Mouse (Mus musculus) neural tube, embryonic 15.5 days (tissue): ENCODE measurements at regions not wholly inside any gene's neighbourhood (a gene's known extent, or its start where the extent isn't known, plus 50 kb on each side); places are given as distances from the start of the nearest gene placed in this dataset.
A peak's percentile ranks its signal among the peaks of the same experiment; 100 is the strongest.

Source experiments
- ATAC-seq: fragments of 200-750 bp; cut with Nextera tagmentation; 2 replicates; pipeline ENCODE4 v1.8.0; 2017; ENCODE audit warnings: mild to moderate bottlenecking, moderate TSS enrichment, moderate library complexity; ENCODE audit not compliant: low FRiP score
- H3K27ac ChIP-seq: fragments of 300-500 bp; sonication (generic); replicated peaks from 2 replicates; pipeline ENCODE4 v1.5.1; 2015; ENCODE audit warnings: mild to moderate bottlenecking, inconsistent platforms
- H3K27me3 ChIP-seq: fragments of 300-500 bp; sonication (generic); replicated peaks from 2 replicates; pipeline ENCODE4 v1.6.1; 2015; ENCODE audit warnings: inconsistent platforms
- H3K36me3 ChIP-seq: fragments of 300-500 bp; sonication (generic); 2 replicates; pipeline ENCODE4 v1.6.1; 2015; ENCODE audit warnings: inconsistent platforms
- H3K4me1 ChIP-seq: fragments of 300-500 bp; sonication (generic); 2 replicates; pipeline ENCODE4 v1.6.1; 2015; ENCODE audit warnings: inconsistent platforms
- H3K4me2 ChIP-seq: fragments of 300-500 bp; sonication (generic); 2 replicates; pipeline ENCODE4 v1.6.1; 2015; ENCODE audit warnings: inconsistent platforms, mild to moderate bottlenecking, moderate library complexity
- H3K4me3 ChIP-seq: fragments of 300-500 bp; sonication (generic); replicated peaks from 2 replicates; pipeline ENCODE4 v1.5.1; 2015; ENCODE audit warnings: mild to moderate bottlenecking, inconsistent platforms
- H3K9ac ChIP-seq: fragments of 300-500 bp; sonication (generic); replicated peaks from 2 replicates; pipeline ENCODE4 v1.6.1; 2015; ENCODE audit warnings: mild to moderate bottlenecking, inconsistent platforms
- H3K9me3 ChIP-seq: fragments of 300-500 bp; sonication (generic); replicated peaks from 2 replicates; pipeline ENCODE4 v1.6.1; 2016; ENCODE audit warnings: inconsistent platforms
- WGBS: fragments of 180-500 bp; shearing (Covaris S2); methylation state at CpG from one replicate; pipeline ENCODE4 v1.1.7; 2015; ENCODE audit warnings: mixed read lengths; 5-methylcytosine and 5-hydroxymethylcytosine counted together

- no peak overlapping the region for H3K9ac ChIP-seq
- H3K27me3 ChIP-seq: no peaks in the 10 kb centered on the region
- H3K4me2 ChIP-seq: no peak overlapping the region
- no peaks in the 10 kb centered on the region for H3K4me1 ChIP-seq
- no peak for ATAC-seq
- H3K9me3 ChIP-seq: no peaks in the 10 kb centered on the region
- H3K4me3 ChIP-seq: no peak overlapping the region
- WGBS: 30% methylated on average over 3 of the region's 3 CpGs
- no peaks in the 10 kb centered on the region for H3K36me3 ChIP-seq
- no peak overlapping the region for H3K27ac ChIP-seq
Observed at GRCm38 (mm10) chr5:15773839-15774238, 59.8 kb upstream of the Speer4c start.

- Histone ChIP-seq H3K27me3 (no peaks in the 10 kb centered on the region), H3K9ac (no peak overlapping the region), H3K27ac (no peak overlapping the region), H3K4me2 (no peak overlapping the region), H3K4me3 (no peak overlapping the region), H3K4me1 (no peaks in the 10 kb centered on the region), H3K9me3 (no peaks in the 10 kb centered on the region), H3K36me3 (no peaks in the 10 kb centered on the region)
- 17% methylated on average over 3 of the region's 3 CpGs for WGBS
- no peak for ATAC-seq
Observed at GRCm38 (mm10) chr5:15774567-15774966, 60.5 kb upstream of the Speer4c start.

GRCm38 (mm10) chr5:15776106-15776505, 62.0 kb upstream of the Speer4c start:
- no peaks in the 10 kb centered on the region for H3K9me3 ChIP-seq

GRCm38 (mm10) chr5:15803583-15803982, 89.5 kb upstream of the Speer4c start:
- H3K4me1 ChIP-seq: no peaks in the 10 kb centered on the region
- H3K9me3 ChIP-seq: no peaks in the 10 kb centered on the region
- no peak overlapping the region for H3K4me3 ChIP-seq
- no peak overlapping the region for H3K27ac ChIP-seq
- ATAC-seq: no peak
- H3K4me2 ChIP-seq: no peak overlapping the region
- no peaks in the 10 kb centered on the region for H3K36me3 ChIP-seq
- H3K27me3 ChIP-seq: no peaks in the 10 kb centered on the region
- WGBS: 86% methylated on average over 5 of the region's 5 CpGs
- no peak overlapping the region for H3K9ac ChIP-seq

More at GRCm38 (mm10) chr5:15776106-15776505, 62.0 kb upstream of the Speer4c start:
- 88% methylated on average over 3 of the region's 3 CpGs for WGBS
- Histone ChIP-seq H3K27ac (no peak overlapping the region), H3K4me2 (no peak overlapping the region), H3K4me1 (no peaks in the 10 kb centered on the region), H3K36me3 (no peaks in the 10 kb centered on the region), H3K9ac (no peak overlapping the region), H3K27me3 (no peaks in the 10 kb centered on the region), H3K4me3 (no peak overlapping the region)
- no peak for ATAC-seq

- WGBS: 64% methylated on average over 3 of the region's 3 CpGs
- ATAC-seq: no peak
- H3K9me3 ChIP-seq: no peaks in the 10 kb centered on the region
- H3K4me2 ChIP-seq: no peak overlapping the region
- H3K4me1 ChIP-seq: no peaks in the 10 kb centered on the region
- H3K9ac ChIP-seq: no peak overlapping the region
- no peak overlapping the region for H3K4me3 ChIP-seq
- H3K27ac ChIP-seq: no peak overlapping the region
- no peaks in the 10 kb centered on the region for H3K36me3 ChIP-seq
- H3K27me3 ChIP-seq: no peaks in the 10 kb centered on the region
Observed at GRCm38 (mm10) chr5:15816864-15817263, 102.8 kb upstream of the Speer4c start.

GRCm38 (mm10) chr5:15817366-15817765, 103.3 kb upstream of the Speer4c start:
- WGBS: 35% methylated on average over 3 of the region's 3 CpGs
- Histone ChIP-seq H3K36me3 (no peaks in the 10 kb centered on the region), H3K27ac (no peak overlapping the region), H3K4me1 (no peaks in the 10 kb centered on the region), H3K4me2 (no peak overlapping the region), H3K9ac (no peak overlapping the region), H3K27me3 (no peaks in the 10 kb centered on the region), H3K4me3 (no peak overlapping the region), H3K9me3 (no peaks in the 10 kb centered on the region)
- ATAC-seq: no peak

- H3K4me3 ChIP-seq: no peak overlapping the region
- no peaks in the 10 kb centered on the region for H3K4me1 ChIP-seq
- 89% methylated on average over 3 of the region's 3 CpGs for WGBS
- H3K36me3 ChIP-seq: no peaks in the 10 kb centered on the region
- H3K9me3 ChIP-seq: no peaks in the 10 kb centered on the region
- H3K4me2 ChIP-seq: no peak overlapping the region
- H3K27me3 ChIP-seq: no peaks in the 10 kb centered on the region
- H3K27ac ChIP-seq: no peak overlapping the region
- ATAC-seq: no peak
- no peak overlapping the region for H3K9ac ChIP-seq
Observed at GRCm38 (mm10) chr5:15822989-15823388, 108.9 kb upstream of the Speer4c start.

- no peak for ATAC-seq
- Histone ChIP-seq H3K9ac (no peak overlapping the region), H3K9me3 (no peaks in the 10 kb centered on the region), H3K4me1 (no peaks in the 10 kb centered on the region), H3K36me3 (no peaks in the 10 kb centered on the region), H3K27me3 (no peaks in the 10 kb centered on the region), H3K4me2 (no peak overlapping the region), H3K27ac (no peak overlapping the region), H3K4me3 (no peak overlapping the region)
- 55% methylated on average over 1 of the region's 1 CpGs for WGBS
Observed at GRCm38 (mm10) chr5:15831527-15831926, 103.0 kb upstream of the Cacna2d1 start.

GRCm38 (mm10) chr5:15832338-15832737, 102.2 kb upstream of the Cacna2d1 start:
- Histone ChIP-seq H3K4me3 (no peak overlapping the region), H3K4me2 (no peak overlapping the region), H3K27ac (no peak overlapping the region), H3K27me3 (no peaks in the 10 kb centered on the region), H3K9me3 (no peaks in the 10 kb centered on the region), H3K9ac (no peak overlapping the region), H3K36me3 (no peaks in the 10 kb centered on the region), H3K4me1 (no peaks in the 10 kb centered on the region)
- WGBS: 66% methylated on average over 1 of the region's 1 CpGs
- no peak for ATAC-seq

GRCm38 (mm10) chr5:15838108-15838972, 96.2 kb upstream of the Cacna2d1 start:
- Histone ChIP-seq H3K9ac (no peak overlapping the region), H3K4me1 (no peaks in the 10 kb centered on the region), H3K4me2 (no peak overlapping the region), H3K27ac (no peak overlapping the region), H3K27me3 (no peaks in the 10 kb centered on the region), H3K9me3 (no peaks in the 10 kb centered on the region), H3K36me3 (no peaks in the 10 kb centered on the region), H3K4me3 (no peak overlapping the region)
- 34% methylated on average over 17 of the region's 17 CpGs for WGBS
- peak; percentile 87 for ATAC-seq

- no peak for ATAC-seq
- 64% methylated on average over 2 of the region's 2 CpGs for WGBS
- H3K36me3 ChIP-seq: no peaks in the 10 kb centered on the region
- peaks cover 6% of the 10 kb centered on the region for H3K4me1 ChIP-seq
- H3K27ac ChIP-seq: no peak overlapping the region
- H3K9ac ChIP-seq: no peak overlapping the region
- no peaks in the 10 kb centered on the region for H3K9me3 ChIP-seq
- no peaks in the 10 kb centered on the region for H3K27me3 ChIP-seq
- no peak overlapping the region for H3K4me3 ChIP-seq
- H3K4me2 ChIP-seq: no peak overlapping the region
Observed at GRCm38 (mm10) chr5:15846790-15847189, 87.7 kb upstream of the Cacna2d1 start.

GRCm38 (mm10) chr5:15849520-15849919, 85.0 kb upstream of the Cacna2d1 start:
- H3K9me3 ChIP-seq: no peaks in the 10 kb centered on the region
- no peaks in the 10 kb centered on the region for H3K36me3 ChIP-seq
- 46% methylated on average over 5 of the region's 5 CpGs for WGBS
- no peaks in the 10 kb centered on the region for H3K27me3 ChIP-seq
- H3K4me3 ChIP-seq: no peak overlapping the region
- no peak for ATAC-seq
- no peak overlapping the region for H3K4me2 ChIP-seq
- H3K27ac ChIP-seq: no peak overlapping the region
- H3K9ac ChIP-seq: no peak overlapping the region
- peaks cover 6% of the 10 kb centered on the region for H3K4me1 ChIP-seq
